In genomic region chr2:33843642-33844041, GRCm38 (mm10) we compare ENCODE assay signal across 11 mouse cellular contexts. TPM values are rescaled to one million over a fixed set of nuclear protein-coding genes. Genes with fewer than 3 reads are reported as not detected.
DNase-seq lines count a peak whose midpoint lies in the region; ATAC-seq lines count a peak whose summit lies in the region.
"Had no signal": no experiment of that assay in that cellular context is flagged by ENCODE, and none has a peak within 500 bp of the region (broad histone marks: within the 10 kb centered on the region; RNA-seq: fewer than 3 reads in every experiment).

No protein-coding gene starts in this region.

- peaks cover 11% of the 10 kb centered on the region for H3K27me3 ChIP-seq in heart, embryonic 15.5 days
- no peaks in the 10 kb centered on the region for H3K27me3 ChIP-seq in neural tube, embryonic 11.5 days (ENCODE audit: control insufficient read depth, insufficient read depth, low read length)
- no peaks in the 10 kb centered on the region for H3K27me3 ChIP-seq in stomach, embryonic 16.5 days (ENCODE audit: control insufficient read depth, insufficient read depth, low read length)
- H3K27me3 ChIP-seq: embryonic facial prominence, embryonic 13.5 days had no signal

- H3K27ac ChIP-seq in heart, embryonic 15.5 days = peak overlapping the region; percentile 58
- 0 out of 2 replicates have a peak overlapping the region, but pooled peaks have one; percentile 14 for H3K27ac ChIP-seq in neural tube, embryonic 11.5 days (ENCODE audit: low read depth, low read length)
- H3K27ac ChIP-seq in stomach, embryonic 16.5 days (ENCODE audit: low read length) = no peak overlapping the region
- H3K27ac ChIP-seq: embryonic facial prominence, embryonic 13.5 days had no signal

- 22% methylated on average over 2 of the region's 2 CpGs for WGBS in heart, embryonic 15.5 days
- WGBS in neural tube, embryonic 11.5 days = 52% methylated on average over 2 of the region's 2 CpGs
- 43% methylated on average over 2 of the region's 2 CpGs for WGBS in stomach, embryonic 16.5 days

- peak; percentile 64; the same call in 1 of the 2 replicates for ATAC-seq in heart, embryonic 15.5 days (replicated peaks; ENCODE audit: insufficient number of reproducible peaks, insufficient read depth, low FRiP score, low read depth)
- ATAC-seq in neural tube, embryonic 11.5 days (ENCODE audit: insufficient read depth, low FRiP score, low TSS enrichment) = no peak
- peak; percentile 51; the same call in 1 of the 2 replicates for ATAC-seq in stomach, embryonic 16.5 days (ENCODE audit: insufficient read depth, low FRiP score)
- ATAC-seq: CD4-positive, CD25-positive, alpha-beta regulatory T cell, adult 4 months had no signal

- H3K9me3 ChIP-seq in heart, embryonic 15.5 days (replicated peaks) = no peaks in the 10 kb centered on the region
- no peaks in the 10 kb centered on the region for H3K9me3 ChIP-seq in neural tube, embryonic 11.5 days (ENCODE audit: control insufficient read depth, low read length)
- H3K9me3 ChIP-seq in stomach, embryonic 16.5 days (replicated peaks; ENCODE audit: control insufficient read depth, low read length) = no peaks in the 10 kb centered on the region
- H3K9me3 ChIP-seq: embryonic facial prominence, embryonic 13.5 days had no signal

- DNase-seq in heart, postnatal 14 days = no peak
- no peak for DNase-seq in neural tube, embryonic 11.5 days (ENCODE audit: low spot score)
- no peak for DNase-seq in neural tube, embryonic 10.5 days (ENCODE audit: extremely low spot score, low spot score)
- DNase-seq in liver = peak; percentile 83
- no peak for DNase-seq in B cell, adult 2 months
- DNase-seq in ovary, postnatal 36 days (ENCODE audit: low spot score) = no peak
- DNase-seq: thymus, adult 18-20 months had no signal

- no peaks in the 10 kb centered on the region for H3K36me3 ChIP-seq in heart, embryonic 15.5 days
- H3K36me3 ChIP-seq in neural tube, embryonic 11.5 days (ENCODE audit: control insufficient read depth, insufficient read depth, low read length) = no peaks in the 10 kb centered on the region
- H3K36me3 ChIP-seq in stomach, embryonic 16.5 days (ENCODE audit: control insufficient read depth, insufficient read depth, low read length) = no peaks in the 10 kb centered on the region

- peaks cover 36% of the 10 kb centered on the region for H3K4me1 ChIP-seq in heart, embryonic 15.5 days (replicated peaks)
- H3K4me1 ChIP-seq in neural tube, embryonic 11.5 days (ENCODE audit: control insufficient read depth, insufficient read depth, low read length) = peaks cover 7% of the 10 kb centered on the region
- H3K4me1 ChIP-seq in stomach, embryonic 16.5 days (ENCODE audit: control insufficient read depth, insufficient read depth, low read length) = peaks cover 11% of the 10 kb centered on the region; the same call in 1 of the 2 replicates

- no peak overlapping the region for H3K4me2 ChIP-seq in heart, embryonic 15.5 days
- no peak overlapping the region for H3K4me2 ChIP-seq in neural tube, embryonic 11.5 days (ENCODE audit: low read depth)
- no peak overlapping the region for H3K4me2 ChIP-seq in stomach, embryonic 16.5 days (ENCODE audit: low read depth, low read length)
- H3K4me2 ChIP-seq: embryonic facial prominence, embryonic 13.5 days had no signal

- H3K4me3 ChIP-seq in heart, embryonic 15.5 days = no peak overlapping the region
- no peak overlapping the region for H3K4me3 ChIP-seq in neural tube, embryonic 11.5 days (ENCODE audit: low read depth, low read length)
- H3K4me3 ChIP-seq in stomach, embryonic 16.5 days (replicated peaks; ENCODE audit: low read length) = no peak overlapping the region
- H3K4me3 ChIP-seq: embryonic facial prominence, embryonic 13.5 days had no signal

- H3K9ac ChIP-seq in heart, embryonic 15.5 days = no peak overlapping the region
- H3K9ac ChIP-seq in neural tube, embryonic 11.5 days (ENCODE audit: low read length) = peak overlapping the region; percentile 14; the same call in 1 of the 2 replicates
- H3K9ac ChIP-seq in stomach, embryonic 16.5 days (ENCODE audit: low read length) = no peak overlapping the region
- H3K9ac ChIP-seq: embryonic facial prominence, embryonic 13.5 days had no signal

- intact Hi-C loops in heart, postnatal 14 days (cut with DNase I) = loop anchor here (5.0 kb wide), 1 partner anchor 44 kb away; the partner anchor contains the start of gene Mvb12b

RNA-seq across cellular contexts. Expression of gene Mvb12b, which starts 44.1 kb away (rescaled TPM):
- polyA plus RNA-seq in heart, embryonic 15.5 days (2015; fragmentation: Nextera tagmentation; extraction: Ambion mirVana) = 12.7 and 15.7 TPM in 2 replicates
- total RNA-seq in heart, postnatal 14 days (2021) = 10 to 100 TPM; 18.1 to 19.1 TPM
- polyA plus RNA-seq in neural tube, embryonic 11.5 days (2014; fragmentation: Nextera tagmentation; extraction: Ambion mirVana) = 37.0 and 43.7 TPM in 2 replicates
- 8.5 and 11.9 TPM in 2 replicates for polyA plus RNA-seq in stomach, embryonic 16.5 days (2015; fragmentation: Nextera tagmentation; extraction: Ambion mirVana)
